Mouse (Mus musculus) spleen, postnatal 14 days (tissue): ENCODE measurements around the gene A930004D18Rik.
"Not testable (repeated sequence)": the region's sequence is repeated elsewhere in the genome, so short reads cannot be mapped to it uniquely, and the experiment has no call there.

ENCODE experiments used
- DNase-seq, 2 experiments: peaks; one replicate each; pipeline ENCODE4 v3.0.0; 2021 to 2022; ENCODE audit warnings: low spot score in 2 of 2

Gene A930004D18Rik

GRCm38 (mm10) chr2:18011226-18011625 is 26.3 kb downstream of the A930004D18Rik start:
- no peak for DNase-seq

GRCm38 (mm10) chr2:18005137-18005536 is 32.4 kb downstream of the A930004D18Rik start:
- DNase-seq: no peak

GRCm38 (mm10) chr2:18004286-18004685 is 33.3 kb downstream of the A930004D18Rik start:
- no peak for DNase-seq

DNA sequence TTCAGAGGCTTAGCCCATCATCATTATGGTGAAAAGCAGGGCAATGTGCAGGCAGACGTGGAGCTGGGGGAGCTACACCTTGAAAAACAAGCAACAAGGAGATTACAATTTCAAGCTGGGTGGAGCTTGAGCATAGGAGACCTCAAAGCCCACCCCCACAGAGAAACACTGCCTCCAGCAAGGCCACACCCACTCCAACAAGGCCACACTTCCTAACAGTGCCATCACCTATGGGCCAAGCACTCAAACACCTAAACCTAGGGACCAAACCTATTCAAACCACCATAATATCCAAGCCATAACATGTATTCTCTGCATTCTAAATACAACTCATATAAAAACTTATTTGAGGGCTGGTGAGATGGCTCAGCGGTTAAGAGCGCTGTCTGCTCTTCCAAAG is 35.2 kb downstream of the A930004D18Rik start:
- DNase-seq: no peak

DNA sequence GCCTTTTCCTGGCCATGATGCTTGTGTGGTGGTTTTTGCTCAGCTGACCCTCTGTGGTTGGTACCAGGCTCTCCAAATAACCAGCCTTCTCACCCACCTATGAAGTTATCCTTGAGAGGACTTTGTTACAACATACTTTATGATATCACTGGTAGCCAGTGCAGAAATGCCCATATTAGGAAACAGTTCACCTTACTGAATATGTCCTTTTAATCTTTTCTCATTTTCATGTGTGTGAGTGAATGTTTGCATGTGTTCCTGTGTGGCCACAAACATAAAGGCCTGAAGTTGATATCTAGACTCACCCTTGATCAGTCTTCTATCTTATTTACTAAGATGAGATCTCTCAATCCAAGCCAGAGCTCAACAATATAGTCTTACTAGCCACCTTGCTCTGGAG is 40.7 kb downstream of the A930004D18Rik start, which contains the start of gene H2al2a:
Gene H2al2a (minus strand): TSS at position 101 of the 400 bp plus-strand sequence.
- no peak for DNase-seq

DNA sequence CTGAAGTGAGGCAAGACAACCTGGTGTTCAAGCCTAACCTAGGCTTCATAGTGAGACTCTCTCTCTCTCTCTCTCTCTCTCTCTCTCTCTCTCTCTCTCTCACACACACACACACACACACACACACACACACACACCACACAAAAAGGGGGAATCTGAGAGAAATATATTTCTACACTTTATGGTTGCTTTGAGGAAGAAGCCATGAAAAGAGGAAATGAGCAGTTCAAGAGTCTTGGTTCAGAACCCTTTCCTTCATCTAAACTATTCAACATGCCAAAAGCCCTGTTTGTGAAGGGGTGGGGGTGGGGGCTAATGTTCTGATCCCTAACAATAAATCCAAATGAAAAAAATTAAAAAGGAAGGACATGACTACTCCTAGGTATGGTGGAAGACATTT is 48.0 kb downstream of the A930004D18Rik start:
- no peak for DNase-seq

DNA sequence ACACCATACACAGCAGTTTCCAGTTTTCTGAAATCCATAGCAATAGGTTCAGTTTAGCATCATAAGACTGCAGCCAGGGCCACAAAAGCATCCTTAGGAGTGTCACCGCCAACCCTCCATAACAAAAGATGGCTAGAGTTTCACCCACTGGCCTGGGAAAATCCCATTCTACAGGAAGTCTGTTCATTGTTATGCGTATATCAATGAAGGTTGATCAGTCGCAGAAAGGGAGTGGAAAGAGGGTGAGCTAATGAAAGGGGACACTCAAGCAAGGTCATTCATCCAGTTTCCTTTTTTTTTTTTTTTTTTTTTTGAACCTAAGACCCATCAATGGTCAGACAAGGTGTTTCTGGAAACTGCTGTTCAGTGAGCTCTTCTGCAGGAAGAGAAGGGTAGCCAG is 48.4 kb downstream of the A930004D18Rik start:
- no peak for DNase-seq

DNA sequence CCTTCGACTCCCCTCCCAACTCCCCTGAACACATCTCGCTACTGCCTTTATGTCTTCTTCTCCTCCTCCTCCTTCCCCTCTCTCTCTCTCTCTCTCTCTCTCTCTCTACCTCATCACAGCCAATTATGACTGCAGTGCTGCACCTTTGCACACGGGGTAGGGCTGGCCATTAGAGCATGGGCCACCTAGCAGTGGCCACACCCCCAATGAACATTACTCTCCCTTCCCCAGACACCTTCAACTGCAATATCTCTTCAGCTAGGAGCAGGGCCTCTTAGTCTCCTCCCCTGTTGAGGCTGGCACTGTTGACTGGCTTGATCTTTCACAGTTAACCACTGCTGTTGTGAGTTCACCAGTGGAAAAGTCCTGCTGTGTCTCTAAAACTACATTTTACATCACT is 50.8 kb downstream of the A930004D18Rik start:
- DNase-seq: no peak

DNA sequence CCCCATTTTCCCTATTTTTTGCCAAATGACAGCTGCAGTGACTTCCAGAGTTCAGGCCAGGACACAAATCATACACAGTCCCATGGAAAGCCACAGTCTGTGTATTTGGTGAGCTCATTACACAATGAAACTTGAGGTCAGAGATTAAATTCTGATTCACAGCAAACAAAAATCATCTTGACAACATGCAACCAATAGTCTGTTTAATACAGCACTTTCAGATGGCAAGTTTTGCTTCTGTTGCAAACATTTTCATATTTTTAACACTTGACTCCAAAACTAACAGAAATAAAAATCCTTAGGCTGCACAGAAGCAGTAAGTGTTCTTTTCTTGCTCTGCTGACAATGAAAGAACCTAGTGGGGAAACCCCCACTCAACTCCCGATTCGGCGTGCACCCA is 52.8 kb downstream of the A930004D18Rik start:
- no peak for DNase-seq

GRCm38 (mm10) chr2:17982747-17983146 is 54.8 kb downstream of the A930004D18Rik start:
- no peak for DNase-seq

DNA sequence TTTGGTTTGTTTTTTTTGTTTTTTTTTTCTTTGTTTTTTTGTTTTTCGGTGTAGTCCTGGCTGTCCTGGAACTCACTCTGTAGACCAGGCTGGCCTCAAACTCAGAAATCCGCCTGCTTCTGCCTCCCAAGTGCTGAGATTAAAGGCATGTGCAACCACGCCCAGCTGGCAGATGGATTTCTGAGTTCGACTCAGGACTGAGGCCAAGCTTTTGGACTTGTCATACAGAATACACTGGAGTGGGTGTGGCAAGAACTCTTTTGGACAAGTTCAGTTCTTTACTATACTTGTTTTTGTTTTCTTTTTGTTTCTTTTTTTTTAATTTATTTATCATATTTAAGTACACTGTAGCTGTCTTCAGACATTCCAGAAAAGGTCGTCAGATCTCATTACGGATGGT is 58.8 kb downstream of the A930004D18Rik start:
- DNase-seq: no peak

GRCm38 (mm10) chr2:17978251-17978650 is 59.3 kb downstream of the A930004D18Rik start:
- not testable (repeated sequence) for DNase-seq

DNA sequence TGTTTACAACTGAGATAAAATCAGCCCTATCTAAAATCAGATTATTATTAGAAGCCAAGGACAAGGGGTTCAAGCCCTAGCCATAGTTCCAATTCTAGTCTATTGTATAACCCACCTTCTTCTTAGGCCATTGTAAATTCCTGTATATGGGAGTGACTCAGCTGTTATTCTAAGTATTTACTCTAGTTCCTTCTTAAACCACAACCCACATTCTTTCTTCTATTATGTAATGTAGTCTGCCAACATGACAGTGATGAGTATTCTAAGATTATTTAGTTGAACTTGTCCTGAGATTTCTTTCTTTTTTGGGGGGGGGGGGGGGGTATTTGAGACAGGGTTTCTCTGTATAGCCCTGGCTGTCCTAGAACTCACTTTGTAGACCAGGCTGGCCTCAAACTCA is 59.9 kb downstream of the A930004D18Rik start:
- not testable (repeated sequence) for DNase-seq

DNA sequence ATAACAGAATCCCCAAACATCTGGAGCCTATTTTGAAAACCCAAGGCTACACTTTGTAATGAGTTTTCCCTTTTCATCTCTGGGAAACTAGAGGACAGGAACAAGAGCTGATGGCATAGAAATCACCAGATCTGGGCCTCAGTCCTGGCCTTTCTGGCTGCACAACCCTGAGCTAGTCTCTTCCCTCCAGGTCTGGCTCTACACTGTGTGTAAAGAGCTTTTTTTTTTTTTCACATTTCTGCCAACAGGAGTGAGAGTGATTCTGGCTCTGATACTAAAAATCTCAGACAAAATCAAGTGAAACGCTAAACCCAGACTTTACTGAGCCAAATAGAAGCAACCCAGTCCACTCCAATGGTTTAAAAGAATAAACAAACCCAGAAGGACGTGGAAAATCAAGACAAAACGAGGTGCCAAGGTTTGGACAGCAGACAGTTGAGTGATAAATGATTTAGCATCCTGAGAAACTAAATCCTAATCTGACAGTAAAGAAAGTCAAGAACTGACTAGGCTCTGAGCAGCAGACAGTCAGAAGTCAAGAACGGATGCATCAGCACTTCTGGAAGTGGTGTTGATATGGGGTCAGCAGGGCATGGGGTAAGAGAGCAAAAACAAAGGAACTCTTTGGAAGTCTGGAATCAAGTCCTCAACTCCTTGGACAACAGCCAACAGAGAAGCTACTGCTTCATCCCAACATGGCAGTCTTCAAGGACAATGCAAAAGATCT is 61.8 kb downstream of the A930004D18Rik start:
- no peak for DNase-seq
